Mouse (Mus musculus) mature B cell (primary cell): ENCODE data around the gene Foxl1.

ENCODE experiments used
- in situ Hi-C: fragments of 300-500 bp; cut with MboI; formaldehyde crosslinking; loops from 2 replicates; pipeline ENCODE4 v1.14.3; 2019

Gene Foxl1

DNA sequence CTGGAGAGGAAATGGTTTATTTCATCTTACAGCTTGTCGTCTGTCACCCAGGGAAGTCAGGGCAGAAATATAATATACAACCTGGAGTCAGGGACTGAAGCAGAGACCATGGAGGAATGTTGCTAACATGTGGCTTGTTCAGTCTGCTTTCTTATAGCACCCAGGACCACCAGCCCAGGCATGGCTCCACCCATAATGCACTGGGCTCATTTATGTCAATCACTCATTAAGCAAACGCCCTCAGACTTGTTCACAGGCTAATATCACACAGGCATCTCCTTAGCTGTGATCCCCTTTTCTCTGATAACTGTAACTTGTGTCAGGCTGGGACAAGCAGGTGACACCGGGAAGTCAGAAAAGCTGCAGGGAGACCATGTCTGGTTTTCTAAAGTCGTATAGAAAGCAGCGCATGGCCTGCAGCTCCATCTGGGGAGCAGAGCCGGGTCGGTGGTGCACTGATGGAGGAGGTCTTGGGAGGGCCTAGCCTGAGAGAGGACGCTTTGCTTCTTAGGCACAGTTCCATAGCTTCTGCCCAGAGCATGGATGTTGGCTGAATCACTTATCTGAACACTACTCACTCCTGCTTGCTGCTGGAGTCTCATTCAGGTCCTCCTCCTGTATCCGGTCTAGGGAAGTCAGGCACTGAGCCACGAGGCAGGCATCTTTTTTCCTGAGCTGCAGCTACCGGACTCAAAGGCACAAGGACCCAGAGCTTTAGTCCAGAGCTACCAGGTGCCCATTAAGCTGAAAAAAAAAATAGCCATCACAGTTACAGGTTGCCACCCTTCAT lies 35.4 kb downstream of the Foxl1 start:
- in situ Hi-C loops: no loop called here

DNA sequence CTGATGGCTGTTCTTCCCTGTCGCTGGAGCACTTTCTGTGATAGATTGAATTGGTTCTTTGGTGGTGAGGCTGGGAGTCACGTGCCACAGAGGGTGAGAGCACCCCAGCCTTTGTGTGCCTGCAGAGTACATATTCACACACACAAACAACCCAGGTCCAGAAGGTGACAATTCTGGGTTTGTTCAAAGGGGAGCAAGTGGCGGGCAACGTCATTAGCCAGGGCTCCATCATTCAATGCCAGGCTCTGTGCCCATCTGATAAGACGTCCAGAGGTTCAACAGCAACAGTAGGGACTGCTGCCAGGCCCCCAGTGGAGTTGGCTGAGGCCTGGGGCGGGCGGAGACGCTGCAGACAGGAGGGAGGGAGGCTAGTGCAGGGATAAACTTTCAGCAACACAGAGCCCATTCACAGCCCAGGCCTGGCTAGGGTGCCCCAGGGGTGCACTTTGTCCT lies 36.3 kb downstream of the Foxl1 start:
- in situ Hi-C loops: no loop called here

DNA sequence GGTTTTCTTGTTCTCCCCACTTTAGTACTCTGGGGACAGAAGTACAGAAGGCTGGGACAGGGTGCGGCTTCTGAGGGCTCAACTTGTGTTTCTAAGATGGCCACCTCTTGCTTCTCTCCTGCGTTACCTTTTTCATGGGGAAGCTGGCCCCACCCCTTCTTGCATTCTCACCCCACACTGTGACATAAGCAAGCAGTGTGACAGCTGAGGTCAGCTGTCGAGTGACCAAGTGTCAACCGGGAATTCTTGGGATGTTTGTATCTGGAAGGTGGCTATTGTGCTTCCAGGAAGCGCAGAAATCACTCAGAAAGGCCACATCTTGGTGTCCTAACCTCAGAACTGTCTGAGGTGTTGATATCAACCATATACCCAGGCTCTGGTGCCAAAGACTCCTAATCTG lies 40.3 kb downstream of the Foxl1 start:
- in situ Hi-C loops: no loop called here

DNA sequence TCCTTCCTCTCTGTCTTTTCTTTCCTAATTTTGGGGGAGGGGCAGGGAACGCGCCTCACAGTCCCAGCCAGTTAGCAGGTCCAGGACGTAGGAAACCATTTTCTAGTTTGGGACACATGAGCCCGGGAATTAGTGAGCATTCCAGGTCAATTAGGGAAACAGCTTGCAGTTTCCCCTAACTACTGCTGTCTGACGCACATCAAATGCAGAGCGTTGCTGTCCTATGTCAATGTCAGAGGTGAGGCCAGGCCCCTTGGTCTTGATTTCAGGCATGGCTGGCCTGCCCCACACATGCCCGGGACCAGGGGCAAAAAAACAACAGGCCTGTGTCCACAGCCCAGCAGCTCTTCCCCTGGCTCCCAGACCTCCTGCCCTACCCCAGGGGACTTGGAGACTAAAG lies 42.4 kb downstream of the Foxl1 start:
- in situ Hi-C loops: no loop called here

DNA sequence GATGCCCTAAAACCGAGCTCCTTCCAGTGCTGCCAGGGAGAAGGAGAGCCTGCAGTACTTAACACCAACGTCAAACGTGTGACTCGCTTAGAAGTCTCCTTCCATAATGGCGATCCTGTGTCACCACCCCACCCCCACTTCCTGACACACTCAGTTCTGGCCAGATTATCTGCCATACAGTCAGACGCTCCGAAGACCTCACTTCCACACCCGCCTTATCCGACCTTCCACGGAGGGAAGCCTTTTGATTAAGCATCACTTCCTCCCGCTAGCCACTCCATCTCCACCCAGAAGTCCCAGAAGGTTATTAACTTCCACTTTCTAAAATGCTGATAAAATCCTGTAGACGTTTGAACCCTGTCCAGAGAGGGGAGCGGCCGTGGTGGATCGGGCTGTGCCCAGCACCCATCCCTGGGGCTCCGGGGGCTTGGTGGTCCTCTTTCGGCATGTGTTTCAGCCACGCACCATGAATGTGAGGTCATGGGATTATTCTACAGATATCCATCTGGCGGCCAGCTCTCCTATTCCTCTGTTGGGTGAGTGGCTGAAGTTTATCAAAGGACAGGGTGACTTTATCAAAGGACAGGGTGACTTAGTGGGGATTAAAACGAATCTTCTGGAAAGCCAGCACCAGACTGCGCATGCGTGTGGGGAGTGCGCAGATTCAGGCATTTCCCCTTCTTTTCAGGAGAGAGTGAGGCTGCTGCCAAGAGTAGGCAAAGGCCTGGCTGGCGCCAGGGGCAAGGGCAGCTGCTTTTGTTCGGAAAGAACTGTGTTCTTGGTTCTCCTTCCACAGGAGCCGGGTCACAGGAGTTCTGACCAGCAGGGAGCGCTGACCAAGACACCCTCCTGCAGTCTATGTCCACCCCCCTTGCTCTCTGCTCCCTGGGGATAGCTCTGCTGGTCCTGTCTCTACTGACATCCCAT lies 43.1 kb downstream of the Foxl1 start:
- in situ Hi-C loops: no loop called here

DNA sequence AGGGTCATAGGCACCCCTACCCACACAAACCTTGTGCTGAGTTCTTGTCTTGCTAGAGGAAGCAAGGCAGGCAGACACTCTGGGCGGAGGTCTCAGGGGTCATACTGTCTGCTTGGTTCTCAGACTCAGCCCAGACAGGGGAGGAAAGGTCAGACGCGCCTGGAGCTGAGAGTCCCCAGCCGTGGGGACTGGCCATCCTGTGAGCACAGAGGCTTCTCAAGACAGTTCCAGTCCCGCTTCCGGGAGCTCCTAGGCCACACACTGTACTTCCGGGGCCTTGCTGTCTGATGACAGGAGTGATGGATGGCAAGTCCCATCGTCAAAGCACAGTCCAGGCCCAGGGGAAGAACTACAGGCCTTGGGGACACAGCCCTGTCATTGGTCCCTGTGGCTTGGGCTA lies 44.8 kb downstream of the Foxl1 start:
- in situ Hi-C loops: no loop called here

DNA sequence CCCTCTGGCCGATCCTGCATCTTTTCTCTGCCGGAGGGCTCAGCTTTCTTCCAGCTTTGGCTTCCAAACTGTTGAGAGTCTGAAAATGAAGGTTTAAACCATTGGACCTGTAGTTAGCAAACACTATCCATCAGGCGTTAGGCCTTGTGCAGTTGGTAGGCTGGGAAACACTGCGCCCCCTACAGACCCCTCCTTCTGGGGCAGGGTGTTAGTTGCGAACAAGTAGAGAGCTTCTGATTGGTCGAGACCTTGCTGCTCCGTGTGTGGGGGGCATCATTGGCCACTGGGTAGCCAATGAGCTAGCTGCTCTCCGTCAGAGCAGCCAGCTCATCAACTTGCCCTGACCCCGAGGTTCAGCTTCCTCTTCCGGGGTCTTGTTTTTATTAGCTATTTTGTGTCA lies 46.4 kb downstream of the Foxl1 start:
- in situ Hi-C loops: no loop called here

DNA sequence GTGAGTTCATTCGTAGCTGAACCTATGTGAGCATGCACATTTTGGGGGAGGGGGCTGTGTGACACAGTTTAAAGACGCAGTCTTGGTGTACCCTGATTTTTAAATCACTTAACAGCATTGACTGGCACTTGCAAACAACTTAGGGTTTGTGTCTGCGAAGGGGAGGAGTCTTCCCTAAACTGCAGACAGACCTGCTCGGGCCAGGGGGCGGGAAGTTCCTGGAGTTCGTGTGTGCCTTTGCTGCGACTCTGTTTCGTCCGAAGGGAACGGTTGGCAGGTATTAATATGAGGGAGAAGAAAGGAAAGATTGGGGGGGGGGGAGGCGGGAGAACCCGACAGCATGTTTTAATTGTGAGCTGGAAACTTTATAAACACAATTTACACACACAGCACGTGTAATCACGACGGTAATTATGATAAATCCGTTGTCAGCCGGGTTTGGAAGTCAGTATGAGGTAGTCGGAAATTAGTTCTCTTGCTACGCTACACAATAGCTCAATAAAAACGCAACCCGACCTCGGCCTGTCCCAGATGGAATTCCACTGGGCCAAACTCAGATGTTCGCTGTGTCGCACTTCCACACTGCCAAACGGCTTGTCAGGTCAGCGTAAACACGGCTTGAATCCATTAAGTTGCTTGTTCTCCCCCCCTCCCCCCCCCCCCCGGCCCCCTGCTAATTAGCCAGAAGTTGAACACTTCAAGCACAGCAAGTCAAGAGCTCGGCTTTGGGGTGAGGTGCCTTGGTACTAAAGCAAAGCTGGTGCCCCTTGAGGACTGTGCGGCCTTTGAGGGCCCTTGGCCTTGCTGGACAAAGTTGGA lies 47.2 kb downstream of the Foxl1 start:
- in situ Hi-C loops: no loop called here

DNA sequence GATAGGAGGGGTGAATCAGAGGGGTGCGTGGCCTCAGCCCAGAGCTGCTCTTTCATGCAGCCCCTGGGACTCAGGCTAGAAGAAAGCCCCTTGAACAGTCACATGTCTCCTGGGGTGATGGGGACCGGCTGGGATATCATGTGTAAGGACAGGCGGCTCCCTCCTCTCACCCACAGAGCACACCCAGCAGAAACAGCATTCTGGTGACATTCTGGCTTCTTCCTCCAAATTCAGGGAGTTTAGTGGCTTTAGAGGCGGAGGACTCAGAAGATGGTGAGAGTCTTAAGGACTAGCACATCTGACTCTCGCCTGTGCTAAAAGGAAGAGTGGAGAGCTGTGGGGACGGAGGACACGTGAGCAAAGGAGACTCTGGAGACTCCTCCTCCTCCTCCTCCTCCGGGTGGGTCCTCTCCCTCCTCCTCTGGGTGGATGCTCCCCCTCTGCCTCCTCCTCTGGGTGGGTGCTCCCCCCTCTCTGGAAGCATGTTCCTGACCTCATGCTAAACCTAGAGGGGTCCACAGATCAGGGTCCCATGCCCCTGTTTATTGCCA lies 47.9 kb downstream of the Foxl1 start:
- in situ Hi-C loops: no loop called here

DNA sequence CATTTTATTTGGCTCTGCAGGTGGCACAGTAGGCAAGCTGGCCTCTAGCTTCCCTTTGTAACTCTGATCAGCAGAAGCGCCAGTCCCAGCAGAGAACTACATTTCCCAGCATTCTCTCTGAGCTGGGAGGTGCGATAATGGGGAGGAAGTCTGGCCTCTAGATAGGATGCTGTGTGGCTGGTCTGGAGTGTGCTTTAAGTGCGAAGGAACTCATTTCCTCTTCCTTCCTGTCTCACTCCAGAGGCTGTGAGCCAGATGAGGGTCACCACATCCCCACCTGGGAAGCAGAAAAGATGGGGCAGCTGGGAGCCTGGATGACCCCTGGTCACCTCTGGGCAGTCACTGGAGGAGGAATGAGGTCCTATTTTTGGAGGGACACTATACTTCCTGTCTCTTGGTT lies 48.6 kb downstream of the Foxl1 start:
- in situ Hi-C loops: no loop called here
